Mouse (Mus musculus) left cerebral cortex, postnatal 36 days (tissue): ENCODE results near the gene Bpifb9a. TPM values are rescaled to one million over a fixed set of nuclear protein-coding genes. Genes with fewer than 3 reads are reported as not detected.
"Not testable (repeated sequence)": the region's sequence is repeated elsewhere in the genome, so short reads cannot be mapped to it uniquely, and the experiment has no call there.

Experiments used
- DNase-seq, 2 experiments: peaks; one replicate each; pipeline ENCODE4 v3.0.0; 2021 to 2022; ENCODE audit warnings: low spot score in 2 of 2, mixed read lengths in 1 of 2
- intact Hi-C: fragments of 180-260 bp; cut with DNase I; formaldehyde crosslinking; loops from one replicate; pipeline ENCODE4 v1.15.1; 2025
- total RNA-seq, 2 experiments: library from RNA; stranded (reverse); gene quantifications; 2 replicates each; pipeline ENCODE4 v1.2.3; 2021

Gene Bpifb9a
- total RNA-seq, 2 experiments from 2014 or later: not detected

GRCm38 (mm10) chr2:154294746-154295145, 37.1 kb downstream of the Bpifb9a start:
- intact Hi-C loops: loop anchor here (5.0 kb wide), 1 partner anchor 77 kb away; no protein-coding TSS in a partner anchor
- DNase-seq: peak in 1 of 2 experiments; percentile 14

GRCm38 (mm10) chr2:154300496-154300895, 42.8 kb downstream of the Bpifb9a start:
- intact Hi-C loops: no loop called here
- peak; percentile 19 to 29 for DNase-seq

- intact Hi-C loops: no loop called here
- DNase-seq: no peak
Measured at GRCm38 (mm10) chr2:154301763-154302162, 44.1 kb downstream of the Bpifb9a start.

- intact Hi-C loops, DNase-seq: not testable (repeated sequence)
Measured at GRCm38 (mm10) chr2:154304604-154305003, 47.0 kb downstream of the Bpifb9a start.

- intact Hi-C loops, DNase-seq: not testable (repeated sequence)
Measured at GRCm38 (mm10) chr2:154306927-154307326, 49.3 kb downstream of the Bpifb9a start, which contains the start of gene Bpifb9b. Gene Bpifb9b, plus strand, starts transcription at chr2:154307227.

GRCm38 (mm10) chr2:154313771-154314170, 56.1 kb downstream of the Bpifb9a start:
- DNase-seq, intact Hi-C loops: not testable (repeated sequence)

Other genes starting within 250 kb of the Bpifb9a start
- not detected for gene Bpifa2, start 249.6 kb upstream of the Bpifb9a start, total RNA-seq
- not detected for gene Bpifa3, start 127.5 kb upstream of the Bpifb9a start, total RNA-seq
- gene Bpifa1, start 115.0 kb upstream of the Bpifb9a start, total RNA-seq: not detected
- not detected for gene Bpifa5, start 95.2 kb upstream of the Bpifb9a start, total RNA-seq
- gene Bpifb1, start 67.0 kb upstream of the Bpifb9a start, total RNA-seq: under 1 TPM in 1 of 2 experiments, not detected in 1; 0.25 TPM
- gene Bpifb5, start 34.1 kb upstream of the Bpifb9a start, total RNA-seq: not detected
- gene Bpifb9b, start 49.4 kb downstream of the Bpifb9a start, total RNA-seq: not detected
- 10 to 100 TPM; 11.2 to 17.5 TPM for gene Cdk5rap1, start 115.2 kb downstream of the Bpifb9a start, total RNA-seq
- gene Snta1, start 150.2 kb downstream of the Bpifb9a start, total RNA-seq: 10 to 100 TPM; 35.5 to 36.3 TPM
- gene Cbfa2t2, start 178.6 kb downstream of the Bpifb9a start, total RNA-seq: 10 to 100 TPM; 48.1 to 64.3 TPM